Mouse (Mus musculus): Measurements from ENCODE around the gene Calcoco2. TPM values are rescaled to one million over a fixed set of nuclear protein-coding genes. Genes with fewer than 3 reads are reported as not detected.

Calcoco2 gene
- polyA plus RNA-seq, 1 experiment from 2014 or later, result not detected

DNA sequence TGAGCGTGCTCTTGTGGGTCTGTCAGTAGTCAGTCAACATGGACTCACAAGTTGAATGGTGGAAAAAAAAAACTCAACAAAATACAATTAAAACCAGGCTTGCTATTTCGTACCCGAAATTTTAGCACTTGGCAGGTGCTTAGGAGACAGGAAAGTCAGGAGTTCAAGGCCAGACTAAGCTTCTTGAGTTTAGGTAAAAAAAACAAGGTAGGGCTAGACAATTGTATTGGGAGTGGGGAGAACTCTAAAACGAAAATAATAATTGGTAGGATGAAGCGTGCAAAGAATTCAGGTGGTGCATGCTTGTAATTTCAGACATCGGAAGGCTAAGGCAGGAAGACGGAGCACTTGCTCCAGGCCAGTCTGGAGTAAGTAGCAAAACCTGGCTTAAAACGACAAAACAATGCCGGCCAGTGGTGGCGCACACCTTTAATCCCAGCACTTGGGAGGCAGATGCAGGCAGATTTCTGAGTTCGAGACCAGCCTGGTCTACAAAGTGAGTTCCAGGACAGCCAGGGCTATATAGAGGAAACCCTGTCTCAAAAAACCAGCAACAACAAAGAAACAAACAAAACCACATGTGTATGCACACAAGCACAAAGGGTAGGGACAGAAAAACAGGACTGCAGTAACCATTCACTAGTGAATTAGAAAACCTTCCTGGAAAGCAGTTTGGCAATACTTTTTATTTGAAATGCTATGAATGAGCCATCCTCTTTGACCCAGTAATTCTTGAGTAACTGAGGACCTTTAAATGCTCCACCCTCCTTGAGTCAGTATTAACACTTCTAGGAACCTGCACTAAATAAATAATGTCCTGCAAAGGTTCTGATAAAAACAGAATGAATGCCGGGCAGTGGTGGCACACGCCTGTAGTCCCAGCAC lies 35.3 kb downstream of the Calcoco2 start:
- no peak for DNase-seq
- no peak for ATAC-seq (ENCODE audit: low read depth)
- WGBS (ENCODE audit: insufficient replicate concordance), result 53% methylated on average over 13 of the region's 13 CpGs
- Histone ChIP-seq H3K9ac (peak overlapping the region; percentile 57), H3K36me3 (peaks cover 18% of the 10 kb centered on the region), H3K27me3 (no peaks in the 10 kb centered on the region), H3K27ac (peak overlapping the region; percentile 76), H3K4me1 (replicated peaks) (peaks cover 36% of the 10 kb centered on the region), H3K4me3 (replicated peaks) (peak overlapping the region; percentile 79), H3K4me2 (peak overlapping the region; percentile 92), H3K9me3 (replicated peaks) (no peaks in the 10 kb centered on the region)

DNA sequence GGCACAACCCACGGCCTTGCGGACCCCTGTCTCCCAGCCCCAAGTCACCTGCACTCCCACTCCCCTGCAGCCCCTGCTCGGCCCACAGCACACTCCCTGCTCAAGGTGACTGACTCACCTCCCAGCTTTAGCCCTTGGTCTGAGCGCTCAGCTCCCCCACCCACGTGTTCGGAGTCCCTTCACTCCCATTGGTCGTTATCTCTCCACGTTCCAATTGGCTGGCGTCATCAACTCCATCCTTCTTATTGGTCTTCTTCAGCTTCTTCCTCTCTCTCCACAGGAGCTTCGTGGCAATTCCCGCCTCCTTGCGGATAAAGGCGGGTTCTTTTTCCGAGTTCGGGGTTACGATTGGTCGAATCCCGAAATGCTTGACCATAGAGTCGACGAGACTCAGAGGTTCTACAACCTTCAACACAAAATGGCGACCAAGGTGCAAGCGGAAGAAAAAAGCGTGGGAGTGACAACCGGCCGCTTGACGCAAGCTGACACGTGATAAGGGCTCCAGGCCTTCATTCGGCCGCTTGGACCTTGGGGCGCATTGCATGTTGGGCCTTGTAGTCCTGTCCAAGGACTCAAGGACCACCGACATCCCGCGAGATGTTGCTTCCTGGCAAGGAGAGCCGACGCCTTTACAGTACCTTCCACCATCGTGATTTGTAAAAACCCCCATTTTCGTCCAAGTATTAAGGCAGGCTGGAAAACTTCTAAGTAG lies 36.1 kb downstream of the Calcoco2 start, which contains the start of gene Atp5g1:
Atp5g1 (minus strand) TSS at position 162 of the 712 bp plus-strand sequence.
- peak within 1 kb of the TSS; percentile 79 for H3K4me3 ChIP-seq (replicated peaks)
- H3K9ac ChIP-seq, result peak within 1 kb of the TSS; percentile 85
- H3K9me3 ChIP-seq (replicated peaks), result no peaks in the 10 kb centered on the region
- ATAC-seq (ENCODE audit: low read depth) (peak; percentile 93), DNase-seq (peak; percentile 99)
- no peaks in the 10 kb centered on the region for H3K27me3 ChIP-seq
- H3K4me2 ChIP-seq, result peak within 1 kb of the TSS; percentile 92
- peaks cover 26% of the 10 kb centered on the region for H3K36me3 ChIP-seq
- peak within 1 kb of the TSS; percentile 79 for H3K27ac ChIP-seq
- peaks cover 44% of the 10 kb centered on the region for H3K4me1 ChIP-seq (replicated peaks)
- WGBS (ENCODE audit: insufficient replicate concordance), result under 1% methylated on average over 37 of the region's 37 CpGs

- peaks cover 44% of the 10 kb centered on the region for H3K4me1 ChIP-seq (replicated peaks)
- H3K27me3 ChIP-seq, result no peaks in the 10 kb centered on the region
- no peak for DNase-seq
- H3K36me3 ChIP-seq, result peaks cover 31% of the 10 kb centered on the region
- peak overlapping the region; percentile 85 for H3K9ac ChIP-seq
- peak; percentile 32 for ATAC-seq (ENCODE audit: low read depth)
- WGBS (ENCODE audit: insufficient replicate concordance), result under 1% methylated on average over 15 of the region's 15 CpGs
- H3K9me3 ChIP-seq (replicated peaks), result no peaks in the 10 kb centered on the region
- peak overlapping the region; percentile 79 for H3K4me3 ChIP-seq (replicated peaks)
- H3K27ac ChIP-seq, result peak overlapping the region; percentile 79
- H3K4me2 ChIP-seq, result peak overlapping the region; percentile 92
Measured at GRCm38 (mm10) chr11:96075177-96075508, 36.6 kb downstream of the Calcoco2 start.

- peak overlapping the region; percentile 92 for H3K4me2 ChIP-seq
- peak overlapping the region; percentile 79 for H3K4me3 ChIP-seq (replicated peaks)
- peak overlapping the region; percentile 85 for H3K9ac ChIP-seq
- H3K27ac ChIP-seq, result peak overlapping the region; percentile 79
- H3K4me1 ChIP-seq (replicated peaks), result peaks cover 44% of the 10 kb centered on the region
- WGBS (ENCODE audit: insufficient replicate concordance), result 9% methylated on average over 17 of the region's 17 CpGs
- DNase-seq (no peak), ATAC-seq (ENCODE audit: low read depth) (no peak)
- peaks cover 37% of the 10 kb centered on the region for H3K36me3 ChIP-seq
- no peaks in the 10 kb centered on the region for H3K9me3 ChIP-seq (replicated peaks)
- H3K27me3 ChIP-seq, result no peaks in the 10 kb centered on the region
Measured at GRCm38 (mm10) chr11:96074351-96075176, 37.2 kb downstream of the Calcoco2 start.

GRCm38 (mm10) chr11:96073295-96073993 lies 38.3 kb downstream of the Calcoco2 start:
- H3K9me3 ChIP-seq (replicated peaks), result no peaks in the 10 kb centered on the region
- ATAC-seq (ENCODE audit: low read depth), result no peak
- H3K36me3 ChIP-seq, result peaks cover 42% of the 10 kb centered on the region
- H3K4me1 ChIP-seq (replicated peaks), result peaks cover 44% of the 10 kb centered on the region
- peak overlapping the region; percentile 79 for H3K4me3 ChIP-seq (replicated peaks)
- no peak for DNase-seq
- H3K9ac ChIP-seq, result peak overlapping the region; percentile 85; the same call in 1 of the 2 replicates
- H3K27ac ChIP-seq, result no peak overlapping the region; the same call in 1 of the 2 replicates
- peak overlapping the region; percentile 92 for H3K4me2 ChIP-seq
- no peaks in the 10 kb centered on the region for H3K27me3 ChIP-seq
- WGBS (ENCODE audit: insufficient replicate concordance), result 80% methylated on average over 9 of the region's 9 CpGs

DNA sequence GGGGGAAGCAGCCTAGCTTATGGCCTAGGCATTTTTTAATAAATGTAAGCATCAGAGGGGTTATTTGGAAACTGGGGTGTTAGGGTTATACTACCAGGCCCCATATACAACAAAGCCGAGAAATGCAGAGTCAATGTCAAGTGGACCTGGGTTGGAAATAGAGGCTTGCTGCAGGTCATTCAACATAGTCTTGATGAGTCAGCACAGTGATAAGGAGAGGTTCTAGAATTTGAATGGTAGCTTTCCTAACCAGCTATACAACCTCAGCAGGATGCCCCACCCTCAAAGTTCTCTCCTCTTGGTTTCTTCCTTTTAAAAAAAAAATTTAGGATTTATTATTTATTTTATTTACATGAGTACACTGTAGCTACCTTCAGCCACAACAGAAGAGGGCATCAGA lies 40.8 kb downstream of the Calcoco2 start:
- Histone ChIP-seq H3K9me3 (replicated peaks) (no peaks in the 10 kb centered on the region), H3K4me2 (no peak overlapping the region), H3K27ac (peak overlapping the region; percentile 27; the same call in 1 of the 2 replicates), H3K4me3 (replicated peaks) (no peak overlapping the region), H3K36me3 (peaks cover 42% of the 10 kb centered on the region), H3K9ac (no peak overlapping the region), H3K27me3 (no peaks in the 10 kb centered on the region), H3K4me1 (replicated peaks) (peaks cover 37% of the 10 kb centered on the region)
- DNase-seq (no peak), ATAC-seq (ENCODE audit: low read depth) (no peak)
- 80% methylated on average over 1 of the region's 1 CpGs for WGBS (ENCODE audit: insufficient replicate concordance)

GRCm38 (mm10) chr11:96070353-96070752 lies 41.4 kb downstream of the Calcoco2 start:
- WGBS (ENCODE audit: insufficient replicate concordance), result 84% methylated on average over 7 of the region's 7 CpGs
- no peak for ATAC-seq (ENCODE audit: low read depth)

GRCm38 (mm10) chr11:96068231-96068630 lies 43.5 kb downstream of the Calcoco2 start:
- no peak for ATAC-seq (ENCODE audit: low read depth)
- DNase-seq, result no peak

More at GRCm38 (mm10) chr11:96070353-96070752, 41.4 kb downstream of the Calcoco2 start:
- peaks cover 42% of the 10 kb centered on the region for H3K4me1 ChIP-seq (replicated peaks)
- DNase-seq, result no peak
- H3K4me3 ChIP-seq (replicated peaks), result no peak overlapping the region
- H3K9me3 ChIP-seq (replicated peaks), result no peaks in the 10 kb centered on the region
- peaks cover 42% of the 10 kb centered on the region for H3K36me3 ChIP-seq
- H3K27ac ChIP-seq, result no peak overlapping the region
- H3K4me2 ChIP-seq, result no peak overlapping the region
- H3K9ac ChIP-seq, result no peak overlapping the region
- no peaks in the 10 kb centered on the region for H3K27me3 ChIP-seq

GRCm38 (mm10) chr11:96065215-96065911 lies 46.4 kb downstream of the Calcoco2 start, which contains the start of gene Ube2z:
Ube2z (minus strand) TSS chr11:96065388.
- H3K4me2 ChIP-seq, result peak within 1 kb of the TSS; percentile 87
- H3K9ac ChIP-seq, result peak within 1 kb of the TSS; percentile 95
- ATAC-seq (ENCODE audit: low read depth) (peak; percentile 99), DNase-seq (peak; percentile 96)
- H3K27ac ChIP-seq, result peak within 1 kb of the TSS; percentile 84
- peaks cover 32% of the 10 kb centered on the region for H3K4me1 ChIP-seq (replicated peaks)
- no peaks in the 10 kb centered on the region for H3K9me3 ChIP-seq (replicated peaks)
- no peaks in the 10 kb centered on the region for H3K27me3 ChIP-seq
- H3K4me3 ChIP-seq (replicated peaks), result peak within 1 kb of the TSS; percentile 94
- H3K36me3 ChIP-seq, result peaks cover 33% of the 10 kb centered on the region
- WGBS (ENCODE audit: insufficient replicate concordance), result 5% methylated on average over 50 of the region's 50 CpGs

More at GRCm38 (mm10) chr11:96068231-96068630, 43.5 kb downstream of the Calcoco2 start:
- Histone ChIP-seq H3K9ac (no peak overlapping the region), H3K4me2 (no peak overlapping the region), H3K27me3 (no peaks in the 10 kb centered on the region), H3K27ac (no peak overlapping the region), H3K4me1 (replicated peaks) (peaks cover 38% of the 10 kb centered on the region), H3K36me3 (peaks cover 33% of the 10 kb centered on the region), H3K4me3 (replicated peaks) (no peak overlapping the region), H3K9me3 (replicated peaks) (no peaks in the 10 kb centered on the region)
- 67% methylated on average over 5 of the region's 5 CpGs for WGBS (ENCODE audit: insufficient replicate concordance)
